Mouse (Mus musculus) brain, embryonic 14.5 days (tissue): ENCODE measurements at regions not wholly inside any gene's neighbourhood (a gene's known extent, or its start where the extent isn't known, plus 50 kb on each side); places are given as distances from the start of the nearest gene placed in this dataset.

Experiments used
- DNase-seq: peaks from one replicate; pipeline ENCODE4 v3.0.0-alpha.2; 2011; ENCODE audit warnings: low read depth
- CTCF ChIP-seq: fragments of 200-500 bp; IDR thresholded peaks from 2 replicates; pipeline ENCODE4 v1.5.1; 2012; ENCODE audit warnings: inconsistent platforms, mild to moderate bottlenecking, moderate library complexity, borderline replicate concordance; ENCODE audit not compliant: insufficient read depth, insufficient read length; ENCODE audit errors: extremely low read depth
- POLR2A ChIP-seq: fragments of 200-500 bp; IDR thresholded peaks from 2 replicates; pipeline ENCODE4 v1.6.1; 2012; ENCODE audit warnings: mild to moderate bottlenecking, inconsistent platforms, borderline replicate concordance; ENCODE audit not compliant: poor library complexity, insufficient read depth, insufficient read length, severe bottlenecking; ENCODE audit errors: extremely low read depth

GRCm38 (mm10) chr8:53279162-53279561 is 232.4 kb upstream of the Aga start:
- DNase-seq, result peak; percentile 17
- TF ChIP-seq CTCF, result no peak
- no peak for TF ChIP-seq POLR2A

GRCm38 (mm10) chr8:53281041-53281440 is 230.5 kb upstream of the Aga start:
- no peak for TF ChIP-seq CTCF
- no peak for TF ChIP-seq POLR2A
- DNase-seq, result no peak
